Mouse (Mus musculus): Measurements from ENCODE around the gene Golga7b.

The Golga7b gene

GRCm38 (mm10) chr19:42249976-42250914 is 2.9 kb downstream of the Golga7b start:
- in situ Hi-C loops (cut with MboI; ENCODE audit: low sequenced_read_pairs): no loop called here

DNA sequence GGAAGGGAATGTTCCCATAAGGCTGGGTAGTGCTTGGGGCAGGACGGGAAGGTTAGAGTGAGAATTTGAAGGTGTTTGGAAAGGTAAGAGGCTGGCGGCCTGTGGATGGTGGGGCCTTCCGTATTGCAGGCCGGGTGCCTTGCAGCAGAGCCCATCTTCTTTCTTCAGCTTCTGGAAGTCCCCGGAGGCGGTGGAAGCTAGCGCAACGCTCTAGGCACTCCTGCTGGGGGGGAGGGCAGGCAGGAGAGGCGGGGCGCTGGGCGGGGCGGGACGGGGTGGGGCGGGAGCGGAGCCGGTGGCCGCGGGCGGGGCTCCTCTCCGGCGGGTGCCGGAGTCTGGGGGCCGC is 8.0 kb downstream of the Golga7b start:
- in situ Hi-C loops (cut with MboI; ENCODE audit: low sequenced_read_pairs): no loop called here

DNA sequence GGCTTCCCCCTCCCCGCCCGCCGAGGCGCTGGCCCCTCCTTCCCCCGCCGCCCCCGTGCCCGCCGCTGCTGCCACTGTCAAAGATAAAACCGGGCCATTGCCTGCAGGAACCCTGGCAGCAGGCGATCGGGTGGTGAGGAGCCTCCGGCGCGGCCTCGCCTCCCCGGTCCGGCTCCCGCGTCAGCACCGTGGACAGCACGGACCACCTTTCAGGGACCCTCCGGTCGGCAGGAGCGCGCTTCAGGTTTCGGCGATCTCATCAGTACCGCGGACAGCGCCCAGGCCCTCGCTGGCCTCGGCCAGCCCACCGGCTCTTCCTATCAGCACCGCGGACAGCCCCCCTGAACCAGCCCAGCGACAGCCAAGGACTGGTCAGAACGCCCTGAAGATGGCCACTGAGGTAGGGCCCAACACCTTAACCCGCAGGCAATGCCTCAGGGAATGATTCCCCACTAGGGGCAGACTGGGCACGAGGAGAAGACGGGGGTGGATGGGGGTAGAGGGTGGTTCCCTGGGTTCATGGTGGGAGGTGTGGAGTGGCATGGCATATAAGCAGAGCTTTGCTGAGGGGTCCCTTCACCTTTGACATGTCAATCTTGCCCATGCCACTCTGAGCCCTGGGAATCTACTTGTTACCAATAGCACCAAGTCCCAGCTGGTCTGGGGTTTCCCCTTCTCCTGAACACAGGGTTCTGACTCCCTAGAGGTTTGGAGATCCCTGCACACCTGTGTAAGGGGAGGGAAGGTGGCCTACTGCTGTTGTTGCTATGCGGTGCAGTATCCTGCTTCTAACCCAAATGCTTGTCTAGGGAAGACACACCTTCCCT is 8.6 kb downstream of the Golga7b start:
- in situ Hi-C loops (cut with MboI; ENCODE audit: low sequenced_read_pairs): no loop called here

- in situ Hi-C loops (cut with MboI; ENCODE audit: low sequenced_read_pairs): no loop called here
Measured at GRCm38 (mm10) chr19:42256611-42257240, 9.4 kb downstream of the Golga7b start.

- in situ Hi-C loops (cut with MboI; ENCODE audit: low sequenced_read_pairs): no loop called here
Measured at GRCm38 (mm10) chr19:42257241-42257635, 9.9 kb downstream of the Golga7b start.

DNA sequence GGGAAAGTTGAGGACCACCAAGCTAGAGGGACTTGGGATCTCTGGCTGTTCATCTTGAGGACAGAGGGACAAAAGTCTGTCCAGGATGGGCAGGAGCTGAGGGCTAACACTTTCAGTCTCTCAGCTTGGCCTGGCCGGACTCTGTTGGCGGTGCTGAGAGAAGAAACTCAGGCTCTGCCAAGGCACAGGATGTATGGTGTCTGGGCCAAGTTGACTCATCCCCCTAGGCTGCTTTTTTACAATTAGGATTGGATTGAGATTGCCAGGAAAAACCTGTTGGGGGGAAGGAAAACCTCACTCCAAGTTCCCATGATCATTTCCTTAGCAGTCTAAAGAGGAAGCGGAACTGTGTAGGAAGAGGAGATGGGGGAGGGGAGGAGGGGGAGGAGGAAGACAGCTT is 10.7 kb downstream of the Golga7b start:
- in situ Hi-C loops (cut with MboI; ENCODE audit: low sequenced_read_pairs): no loop called here

DNA sequence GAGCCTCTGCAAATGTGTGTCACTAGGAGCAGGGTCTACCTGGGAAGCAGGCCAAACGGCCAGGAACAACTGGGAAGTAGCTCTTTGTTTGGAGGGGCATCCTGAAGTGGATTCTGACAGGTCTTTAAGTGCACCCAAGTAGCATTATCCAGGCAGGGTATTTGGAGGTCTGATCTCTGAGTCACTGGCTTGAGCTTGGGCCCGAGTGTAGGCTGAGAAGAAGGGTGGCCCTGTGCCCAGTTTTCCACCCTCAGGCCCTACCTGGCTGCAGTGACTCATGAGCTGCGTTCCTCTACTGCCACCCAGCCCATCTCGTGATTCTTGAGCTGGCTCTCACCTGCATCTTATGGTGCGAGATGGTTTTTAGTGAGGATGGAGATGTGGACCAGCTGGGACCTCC is 11.2 kb downstream of the Golga7b start:
- in situ Hi-C loops (cut with MboI; ENCODE audit: low sequenced_read_pairs): no loop called here

DNA sequence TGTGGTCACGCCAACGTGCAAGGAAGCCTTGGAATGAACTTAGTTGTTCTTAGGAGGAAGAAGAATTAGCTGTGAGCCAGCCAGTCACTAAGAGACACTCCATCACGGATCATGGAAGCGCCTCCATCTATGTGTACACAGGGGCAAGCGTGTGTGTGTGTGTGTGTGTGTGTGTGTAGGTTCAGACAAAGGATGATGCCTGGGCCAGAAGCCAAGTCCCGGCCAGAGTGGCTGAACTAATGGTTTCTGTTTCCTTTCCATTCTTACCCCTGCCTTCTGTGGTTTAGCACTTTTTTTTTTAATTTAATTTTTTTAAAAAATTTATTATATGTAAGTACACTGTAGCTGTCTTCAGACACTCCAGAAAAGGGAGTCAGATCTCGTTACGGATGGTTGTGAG is 13.1 kb downstream of the Golga7b start:
- in situ Hi-C loops (cut with MboI; ENCODE audit: low sequenced_read_pairs): no loop called here

GRCm38 (mm10) chr19:42263524-42263923 is 16.1 kb downstream of the Golga7b start:
- in situ Hi-C loops (cut with MboI; ENCODE audit: low sequenced_read_pairs): no loop called here

GRCm38 (mm10) chr19:42268337-42268736 is 21.0 kb downstream of the Golga7b start:
- in situ Hi-C loops (cut with MboI; ENCODE audit: low sequenced_read_pairs): no loop called here

- in situ Hi-C loops (cut with MboI; ENCODE audit: low sequenced_read_pairs): no loop called here
Measured at GRCm38 (mm10) chr19:42270119-42270518, 22.7 kb downstream of the Golga7b start.

- in situ Hi-C loops (cut with MboI; ENCODE audit: low sequenced_read_pairs): no loop called here
Measured at GRCm38 (mm10) chr19:42271182-42271581, 23.8 kb downstream of the Golga7b start.

- in situ Hi-C loops (cut with MboI; ENCODE audit: low sequenced_read_pairs): no loop called here
Measured at GRCm38 (mm10) chr19:42272003-42272963, 24.9 kb downstream of the Golga7b start.

- in situ Hi-C loops (cut with MboI; ENCODE audit: low sequenced_read_pairs): no loop called here
Measured at GRCm38 (mm10) chr19:42277288-42277687, 29.9 kb downstream of the Golga7b start.

GRCm38 (mm10) chr19:42278461-42278860 is 31.1 kb downstream of the Golga7b start:
- in situ Hi-C loops (cut with MboI; ENCODE audit: low sequenced_read_pairs): no loop called here

DNA sequence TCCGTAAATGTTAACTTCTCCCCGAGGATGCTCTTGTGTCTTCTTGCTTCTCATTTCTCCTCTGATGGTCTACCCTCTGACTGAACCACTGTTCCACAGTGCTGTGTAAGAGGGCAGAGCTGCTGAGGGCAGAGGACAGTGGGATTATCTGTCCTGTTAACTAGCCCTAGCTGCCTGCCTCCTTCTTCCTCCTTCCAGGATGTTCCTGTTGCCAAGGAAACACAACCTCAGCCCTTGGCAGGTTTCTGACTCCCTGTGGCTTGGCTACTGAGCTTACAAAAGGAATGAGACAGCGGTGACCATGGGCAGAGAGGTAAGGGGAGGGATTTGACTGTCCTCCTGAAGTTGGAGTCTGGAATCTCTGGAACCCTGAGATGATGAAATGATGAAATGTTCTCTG is 32.2 kb downstream of the Golga7b start:
- in situ Hi-C loops (cut with MboI; ENCODE audit: low sequenced_read_pairs): no loop called here

DNA sequence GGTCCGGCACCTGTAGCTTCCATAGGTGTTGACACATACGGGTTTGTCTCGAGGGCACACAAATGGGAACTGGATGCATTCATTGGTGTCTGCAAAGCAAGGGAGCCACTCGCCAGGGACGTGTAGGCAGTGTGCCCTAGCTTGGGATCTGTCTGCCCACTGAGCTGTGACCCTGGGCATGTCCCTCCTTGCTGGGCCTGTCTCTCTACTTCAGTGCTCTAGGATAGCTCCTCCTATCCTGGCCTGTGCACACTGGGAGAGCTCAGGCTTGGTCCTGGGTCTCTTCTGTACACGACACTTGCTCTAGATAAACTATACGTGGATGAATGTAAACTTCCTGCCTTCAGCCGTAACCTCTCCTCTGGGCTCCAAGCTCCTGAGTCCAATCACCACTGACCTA is 36.8 kb downstream of the Golga7b start:
- in situ Hi-C loops (cut with MboI; ENCODE audit: low sequenced_read_pairs): no loop called here

DNA sequence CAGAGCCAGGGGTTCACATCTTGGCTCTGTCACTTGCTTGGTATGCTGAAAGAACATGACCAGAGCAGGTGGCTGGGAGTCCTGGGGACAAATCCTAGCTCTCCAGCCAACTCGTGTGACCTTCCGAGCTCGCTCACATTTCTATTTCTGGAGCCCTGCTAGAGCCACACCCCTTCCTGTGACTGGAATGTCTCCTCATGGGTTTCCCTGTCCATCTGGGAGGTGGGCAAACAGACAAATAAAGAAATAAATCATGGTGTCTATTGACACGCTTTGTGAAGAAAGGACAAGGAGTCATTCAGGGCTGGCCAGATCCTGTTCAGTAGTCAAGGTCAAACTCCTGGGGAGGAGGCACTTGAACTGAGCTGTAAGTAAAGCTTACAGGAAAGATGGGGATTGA is 41.0 kb downstream of the Golga7b start:
- in situ Hi-C loops (cut with MboI; ENCODE audit: low sequenced_read_pairs): no loop called here

DNA sequence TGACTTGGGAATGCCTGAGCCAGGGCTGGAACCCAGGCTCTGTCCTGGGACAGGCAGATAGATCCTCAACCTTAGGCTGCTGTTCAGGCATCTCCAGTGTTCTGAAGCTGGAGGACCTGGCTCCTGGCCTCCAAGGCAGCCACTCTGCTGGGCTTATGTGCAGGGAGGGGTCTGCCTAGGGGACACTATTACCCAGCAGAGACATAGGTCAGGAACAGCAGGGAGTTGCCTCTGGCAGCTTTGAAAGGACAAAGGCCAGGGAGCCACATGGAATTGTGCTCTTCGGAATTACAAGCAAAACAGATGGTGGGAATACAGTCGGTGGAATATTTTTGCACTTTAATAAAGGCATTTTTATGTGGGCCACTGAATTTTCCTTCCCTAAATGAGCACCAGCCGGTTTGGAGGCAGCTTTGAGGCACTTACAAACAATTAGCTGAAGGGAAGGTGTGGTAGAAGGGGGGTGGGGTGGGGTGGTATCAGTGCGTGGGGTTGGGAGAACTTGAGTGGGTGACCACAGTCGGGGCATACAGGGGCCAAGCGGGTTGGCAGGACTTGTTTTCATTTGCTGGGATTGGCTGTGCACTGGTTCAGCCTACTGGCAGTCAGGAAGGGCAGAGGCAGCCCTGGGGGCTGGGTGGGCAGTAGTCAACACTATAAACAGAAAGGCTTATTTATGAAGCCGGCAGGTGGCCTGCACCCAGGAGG is 43.7 kb downstream of the Golga7b start:
- in situ Hi-C loops (cut with MboI; ENCODE audit: low sequenced_read_pairs): no loop called here

GRCm38 (mm10) chr19:42292106-42292505 is 44.7 kb downstream of the Golga7b start:
- in situ Hi-C loops (cut with MboI; ENCODE audit: low sequenced_read_pairs): no loop called here
